Mouse (Mus musculus): ENCODE data around the gene Dnajb12. TPM values are rescaled to one million over a fixed set of nuclear protein-coding genes. Genes with fewer than 3 reads are reported as not detected.

Dnajb12 gene
- total and polyA plus RNA-seq, 3 experiments, result 13.3 to 217 (median 41.7) TPM

- no peak for TF ChIP-seq UBTF (IDR thresholded peaks at IDR 0.05; ENCODE audit: borderline replicate concordance, insufficient read depth, low read depth, low read length)
- no peak for TF ChIP-seq EP300 (IDR thresholded peaks at IDR 0.05; ENCODE audit: low read depth in 1 of 2, low read length in 2 of 2)
These were observed 53.2 kb downstream of the Dnajb12 start (continued) for GRCm38 (mm10) chr10:59932521-59932920.

- no peak overlapping the region for H3K27ac ChIP-seq (ENCODE audit: control insufficient read depth, low read depth, low read length)
- H3K9me3 ChIP-seq (replicated peaks; ENCODE audit: insufficient read depth, low read length), result no peaks in the 10 kb centered on the region
- peaks cover 0 to 7% of the 10 kb centered on the region in 2 experiments; a peak in 2 of 4 replicates for H3K4me1 ChIP-seq (ENCODE audit: control insufficient read depth in 1 of 2, insufficient read depth in 2 of 2, low read length in 2 of 2)
- H3K9ac ChIP-seq (ENCODE audit: control insufficient read depth, low read depth, low read length, poor library complexity, severe bottlenecking), result no peak overlapping the region
- no peaks in the 10 kb centered on the region for H3K27me3 ChIP-seq (ENCODE audit: control insufficient read depth in 1 of 2, insufficient read depth in 2 of 2, low read length in 2 of 2)
- DNase-seq (ENCODE audit: low read depth, low spot score), result no peak
- H3K36me3 ChIP-seq (ENCODE audit: control insufficient read depth in 1 of 2, insufficient read depth in 2 of 2, low read length in 2 of 2), result no peaks in the 10 kb centered on the region
- no peak overlapping the region for H3K4me3 ChIP-seq (ENCODE audit: control insufficient read depth in 1 of 2, insufficient read depth in 1 of 2, low read depth in 2 of 2, low read length in 2 of 2)
- TF ChIP-seq UBTF (IDR thresholded peaks at IDR 0.05; ENCODE audit: borderline replicate concordance, insufficient read depth, low read depth, low read length) (no peak), MYB (IDR thresholded peaks at IDR 0.05; ENCODE audit: low read depth, low read length) (no peak), MAX (IDR thresholded peaks at IDR 0.05; ENCODE audit: low read length) (no peak), SMC3 (IDR thresholded peaks at IDR 0.05; ENCODE audit: low read depth, low read length) (no peak), ZNF384 (IDR thresholded peaks at IDR 0.05; ENCODE audit: low read depth, low read length) (no peak), ELF1 (IDR thresholded peaks at IDR 0.05; ENCODE audit: low read depth, low read length) (no peak), POLR2AphosphoS5 (IDR thresholded peaks at IDR 0.05; ENCODE audit: borderline replicate concordance, low read depth, low read length) (no peak), NELFE (IDR thresholded peaks at IDR 0.05; ENCODE audit: low read depth, low read length) (no peak), TAL1 (IDR thresholded peaks at IDR 0.05; ENCODE audit: low read length) (no peak), TBP (IDR thresholded peaks at IDR 0.05; ENCODE audit: low read depth, low read length) (no peak), RCOR1 (IDR thresholded peaks at IDR 0.05; ENCODE audit: low read depth, low read length) (no peak), BHLHE40 (IDR thresholded peaks at IDR 0.05; ENCODE audit: borderline replicate concordance, low read depth, low read length) (no peak), NRF1 (IDR thresholded peaks at IDR 0.05; ENCODE audit: insufficient read depth, low read depth, low read length, poor library complexity, severe bottlenecking) (no peak), USF2 (IDR thresholded peaks at IDR 0.05; ENCODE audit: borderline replicate concordance in 1 of 2, insufficient read depth in 1 of 2, low read depth in 1 of 2, low read length in 2 of 2) (no peak), MYC (IDR thresholded peaks at IDR 0.05; ENCODE audit: low read depth, low read length) (no peak), GABPA (IDR thresholded peaks at IDR 0.05; ENCODE audit: low read depth, low read length) (no peak), CTCF (IDR thresholded peaks at IDR 0.05 in 2 of 3, conservative IDR thresholded peaks at IDR 0.05 in 1 of 3; ENCODE audit: control insufficient read depth in 1 of 3, insufficient read depth in 1 of 3, low read depth in 2 of 3, low read length in 3 of 3, poor library complexity in 1 of 3, severe bottlenecking in 1 of 3) (no peak), KAT2A (conservative IDR thresholded peaks at IDR 0.05; ENCODE audit: low read depth, low read length) (no peak)
- no peaks in the 10 kb centered on the region for H3K79me2 ChIP-seq (ENCODE audit: control insufficient read depth, insufficient read depth, low read length, poor library complexity)
These were observed 54.7 kb downstream of the Dnajb12 start for GRCm38 (mm10) chr10:59934039-59934438.

Data from MEL (cell line).